Mouse (Mus musculus) leukemia stem cell, adult 10-12 weeks (primary cell): ENCODE data around the gene Cyp4f18. TPM values are rescaled to one million over a fixed set of nuclear protein-coding genes. Genes with fewer than 3 reads are reported as not detected.

ENCODE experiments used
- polyA plus RNA-seq: library from polyadenylated mRNA; stranded (reverse); fragments of >175 nt; gene quantifications from 2 replicates; pipeline ENCODE4 v1.2.3, GENCODE M21; 2012; ENCODE audit warnings: low replicate concordance

Cyp4f18 gene
- polyA plus RNA-seq, result 6.8 and 30.5 TPM in 2 replicates

DNA sequence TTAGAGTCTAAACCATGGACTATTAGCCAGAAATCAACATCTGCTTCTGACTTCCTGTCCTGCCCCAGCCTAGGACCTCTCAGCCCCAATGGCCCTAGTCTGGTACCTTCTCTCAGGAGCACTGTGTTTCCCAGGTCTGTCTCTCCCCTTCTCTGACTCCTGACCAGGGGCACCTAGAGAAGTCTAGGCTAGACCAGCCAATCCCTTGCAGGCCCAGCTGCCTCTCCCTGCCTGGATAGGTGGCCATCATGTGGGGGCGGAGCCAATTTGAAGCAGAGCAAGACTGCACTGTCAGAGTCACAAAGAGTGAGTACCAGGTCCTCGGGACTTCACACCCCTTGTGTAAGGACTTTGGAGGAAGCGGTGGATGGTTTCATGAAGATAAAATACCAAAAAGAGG lies at the start of gene Cyp4f18:
Gene Cyp4f18 (minus strand): TSS at position 154 of the 400 bp plus-strand sequence.

DNA sequence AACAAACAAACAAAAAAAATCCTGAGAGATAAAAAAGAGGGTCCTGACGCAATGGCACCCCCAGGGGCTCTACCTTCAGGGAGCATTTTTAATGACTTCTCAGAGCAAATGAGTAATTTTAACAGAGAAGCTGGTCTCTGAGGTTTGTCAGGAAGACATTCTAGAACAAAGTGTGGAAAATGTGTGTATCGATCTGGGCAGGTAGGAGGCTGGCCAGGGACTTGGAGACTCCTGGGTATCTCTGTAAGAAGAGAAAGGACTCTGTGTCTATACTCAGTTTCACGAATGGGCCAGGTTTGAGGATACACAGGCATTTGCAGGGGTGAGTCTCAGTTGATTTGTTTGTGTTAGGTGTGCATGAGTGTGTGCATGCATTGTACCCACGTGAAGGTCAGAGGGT lies 31.5 kb upstream of the Cyp4f18 start, which contains the start of gene Olfr372:
Gene Olfr372 (plus strand): TSS at position 301 of the 400 bp plus-strand sequence.

DNA sequence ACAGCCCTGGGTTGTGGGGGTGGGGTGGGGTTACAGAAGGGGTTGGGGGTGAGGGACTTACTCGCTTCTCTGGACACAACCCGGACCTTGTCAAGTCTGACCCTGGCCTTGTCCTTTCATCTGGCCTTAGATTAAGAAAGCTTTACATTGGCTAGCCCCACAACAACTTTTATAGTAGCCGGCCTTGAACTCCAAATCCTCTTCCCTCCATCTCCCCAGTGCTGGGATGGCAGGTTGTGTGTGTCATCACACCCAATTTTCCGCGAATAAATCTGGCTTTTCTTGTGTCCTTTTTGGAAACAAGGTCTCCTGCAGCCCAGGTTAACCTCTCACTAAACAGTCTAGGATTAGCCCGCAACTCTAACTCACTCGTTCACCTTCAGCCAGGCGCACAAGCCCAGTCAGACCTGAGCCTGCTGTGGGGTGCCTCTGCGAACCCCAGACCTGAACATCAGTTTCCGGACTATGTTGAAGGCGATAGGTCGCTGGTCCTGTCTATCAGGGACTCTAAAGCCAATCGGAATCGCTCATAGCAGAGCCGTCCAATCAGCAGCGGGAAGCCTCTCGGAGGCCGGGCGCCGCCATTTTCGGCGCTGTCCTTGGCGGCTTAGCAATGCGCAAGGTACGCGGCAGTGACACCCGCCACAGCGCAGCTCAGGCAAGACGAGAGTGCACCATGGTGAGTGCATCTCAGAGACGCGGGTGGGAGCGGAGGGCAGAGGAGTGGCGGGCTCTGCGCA lies 58.8 kb downstream of the Cyp4f18 start, which contains the start of gene Zfp961:
Gene Zfp961 (plus strand): TSS at position 557 of the 740 bp plus-strand sequence.

Other genes with a start within 250 kb of the Cyp4f18 start
- 0.20 and 0.48 TPM in 2 replicates for gene Zfp709, start 127.6 kb downstream of the Cyp4f18 start, polyA plus RNA-seq
- 0.09 and 0.49 TPM in 2 replicates for gene Zfp882, start 101.0 kb downstream of the Cyp4f18 start, polyA plus RNA-seq
- 0.25 and 2.2 TPM in 2 replicates for gene Zfp617, start 101.0 kb downstream of the Cyp4f18 start, polyA plus RNA-seq
- 1.1 and 4.8 TPM in 2 replicates for gene Zfp961, start 58.6 kb downstream of the Cyp4f18 start, polyA plus RNA-seq
- not detected in 2 replicates for gene Olfr372, start 31.6 kb upstream of the Cyp4f18 start, polyA plus RNA-seq
- 0.06 TPM in 1 of 2 replicates, not detected in the other for gene Olfr373, start 73.6 kb upstream of the Cyp4f18 start, polyA plus RNA-seq
- gene Olfr374, start 97.4 kb upstream of the Cyp4f18 start, polyA plus RNA-seq, result 0.02 TPM in 1 of 2 replicates, not detected in the other
- gene Tpm4, start 125.3 kb upstream of the Cyp4f18 start, polyA plus RNA-seq, result 15.1 and 15.6 TPM in 2 replicates
- 24.9 and 70.2 TPM in 2 replicates for gene Rab8a, start 151.6 kb upstream of the Cyp4f18 start, polyA plus RNA-seq
- gene Hsh2d, start 180.0 kb upstream of the Cyp4f18 start, polyA plus RNA-seq, result 4.4 and 24.5 TPM in 2 replicates
- not detected in 2 replicates for gene Cib3, start 203.2 kb upstream of the Cyp4f18 start, polyA plus RNA-seq
- not detected in 2 replicates for gene Gm11034, start 204.0 kb upstream of the Cyp4f18 start, polyA plus RNA-seq
- 18.2 and 24.8 TPM in 2 replicates for gene Fam32a, start 210.1 kb upstream of the Cyp4f18 start, polyA plus RNA-seq
- gene Ap1m1, start 230.4 kb upstream of the Cyp4f18 start, polyA plus RNA-seq, result 191 and 210 TPM in 2 replicates